Mouse (Mus musculus): ENCODE results near the gene Lgals3bp. TPM values are rescaled to one million over a fixed set of nuclear protein-coding genes. Genes with fewer than 3 reads are reported as not detected.

The Lgals3bp gene
- 618 and 696 TPM in 2 replicates for polyA plus RNA-seq (2012; rRNA removed; ENCODE audit: low replicate concordance)

DNA sequence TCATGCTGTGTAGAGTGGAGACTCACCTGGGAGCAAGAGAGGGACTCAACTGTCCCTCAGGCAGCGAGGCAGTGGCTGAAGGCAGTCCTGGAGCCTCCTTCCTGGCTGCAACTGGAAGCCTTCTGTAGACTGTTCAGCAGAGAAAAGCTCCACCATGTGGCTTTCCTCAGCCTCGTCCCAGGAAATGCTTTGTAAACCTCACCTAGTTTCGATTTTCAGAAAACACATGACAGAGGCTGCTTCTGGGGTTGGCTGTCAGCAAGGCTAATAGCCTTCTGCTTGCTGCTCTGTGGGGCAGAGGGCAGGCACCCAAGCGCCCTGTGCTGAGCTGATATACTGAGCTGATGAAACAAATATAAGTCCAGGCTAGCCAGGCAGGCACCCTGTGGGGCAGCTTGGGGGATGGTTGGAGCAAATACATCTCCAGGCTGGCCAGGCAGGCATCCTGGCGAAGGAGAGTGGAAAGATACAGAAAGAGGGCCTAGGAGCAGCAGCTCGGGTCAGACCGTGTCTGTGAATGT lies at the start of gene Lgals3bp:
Gene Lgals3bp (minus strand): TSS at position 333 of the 521 bp plus-strand sequence.

DNA sequence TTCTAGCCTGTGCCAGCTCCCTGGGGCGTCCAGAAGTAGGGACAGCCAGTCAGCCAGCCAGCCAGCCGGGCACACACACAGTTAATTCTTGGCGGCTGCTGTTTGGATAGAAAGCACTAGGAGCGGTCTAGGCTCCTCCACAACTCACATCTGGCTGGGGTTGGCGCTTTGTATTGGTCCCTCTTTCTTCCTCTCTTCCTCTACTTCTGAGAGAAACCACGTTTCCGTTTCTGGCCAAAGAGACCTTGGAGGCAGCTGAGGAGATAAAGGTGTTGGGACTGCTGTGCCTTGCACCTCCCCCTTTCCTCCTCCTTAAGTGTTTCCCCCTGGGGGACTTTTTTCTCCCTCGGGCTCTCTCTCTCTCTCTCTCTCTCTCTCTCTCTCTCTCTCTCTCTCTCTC lies 26.1 kb upstream of the Lgals3bp start, which contains the start of gene C1qtnf1:
Gene C1qtnf1 (plus strand): TSS at position 218 of the 400 bp plus-strand sequence.

DNA sequence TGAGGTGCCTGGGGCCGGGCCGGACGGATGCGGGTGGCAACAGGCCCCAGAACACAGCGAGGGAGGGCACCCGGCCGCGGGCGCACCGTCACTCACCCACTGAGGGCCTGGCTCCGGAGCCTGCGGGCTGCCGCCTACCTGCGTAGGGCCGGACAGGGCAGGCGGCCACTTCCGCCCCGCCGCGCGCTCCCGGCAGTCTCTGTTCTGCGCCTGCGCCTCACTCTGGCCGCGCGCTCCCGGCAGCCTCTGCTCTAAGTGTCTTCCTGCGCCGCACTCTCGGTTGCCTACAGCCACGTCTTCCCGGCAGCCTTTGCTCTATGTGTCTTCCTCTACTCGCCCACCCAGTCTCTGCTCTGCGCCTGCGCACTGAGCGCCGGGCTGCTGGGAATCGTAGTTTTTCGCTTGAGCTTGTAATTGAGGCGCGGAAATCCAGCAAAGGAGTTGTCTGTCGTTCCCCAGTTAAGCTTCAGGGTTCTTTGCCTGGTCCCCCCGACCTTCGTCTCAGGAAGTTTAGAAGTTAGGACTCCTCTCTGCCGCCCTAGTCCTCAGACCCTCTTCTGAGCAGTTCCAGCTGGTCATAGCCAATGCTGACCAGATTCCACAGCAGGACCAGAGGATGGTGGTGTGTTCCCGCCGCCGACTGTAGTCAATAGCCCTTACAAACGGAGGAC lies 17.1 kb upstream of the Lgals3bp start, which contains the start of gene Cant1:
Gene Cant1 (minus strand): TSS at position 253 of the 671 bp plus-strand sequence.

DNA sequence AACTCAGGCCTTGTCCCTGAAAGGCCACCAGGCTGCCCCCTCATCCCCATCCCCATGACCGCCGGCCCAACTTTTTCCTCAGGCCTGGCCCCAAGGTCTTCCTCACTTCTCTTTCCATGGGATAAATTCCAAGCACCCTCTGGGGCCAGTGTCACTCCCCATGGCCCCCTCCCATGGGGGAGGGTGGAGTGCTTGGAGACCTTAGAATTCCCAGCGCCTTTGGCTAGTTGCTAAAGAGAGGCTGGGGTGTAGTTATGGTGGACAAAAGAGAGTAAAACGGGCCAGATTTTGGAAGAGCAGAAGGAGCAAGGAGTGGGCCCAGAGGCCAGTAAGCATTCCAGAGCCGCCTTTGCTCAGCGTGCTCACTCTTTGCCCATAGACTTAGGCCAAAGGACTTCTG lies 46.3 kb downstream of the Lgals3bp start, which contains the start of gene Timp2:
Gene Timp2 (minus strand): TSS at position 101 of the 400 bp plus-strand sequence.

Other genes with a start within 250 kb of the Lgals3bp start
- 22.3 and 30.7 TPM in 2 replicates for gene Cyth1, start 153.5 kb downstream of the Lgals3bp start, polyA plus RNA-seq (2012; rRNA removed; ENCODE audit: low replicate concordance)
- gene Usp36, start 111.8 kb downstream of the Lgals3bp start, polyA plus RNA-seq (2012; rRNA removed; ENCODE audit: low replicate concordance): 16.0 and 26.8 TPM in 2 replicates
- gene Cep295nl, start 59.6 kb downstream of the Lgals3bp start, polyA plus RNA-seq (2012; rRNA removed; ENCODE audit: low replicate concordance): 0.33 and 0.35 TPM in 2 replicates
- gene Timp2, start 46.4 kb downstream of the Lgals3bp start, polyA plus RNA-seq (2012; rRNA removed; ENCODE audit: low replicate concordance): 299 and 366 TPM in 2 replicates
- gene Cant1, start 17.0 kb upstream of the Lgals3bp start, polyA plus RNA-seq (2012; rRNA removed; ENCODE audit: low replicate concordance): 60.8 and 62.2 TPM in 2 replicates
- gene C1qtnf1, start 26.1 kb upstream of the Lgals3bp start, polyA plus RNA-seq (2012; rRNA removed; ENCODE audit: low replicate concordance): 47.4 and 73.5 TPM in 2 replicates
- 21.4 and 24.5 TPM in 2 replicates for gene Engase, start 74.7 kb upstream of the Lgals3bp start, polyA plus RNA-seq (2012; rRNA removed; ENCODE audit: low replicate concordance)

All from subcutaneous adipose tissue, adult 2 months (tissue).